Mouse (Mus musculus) hindbrain, embryonic 14.5 days (tissue): ENCODE data around the gene Hist1h3g. TPM values are rescaled to one million over a fixed set of nuclear protein-coding genes. Genes with fewer than 3 reads are reported as not detected.

ENCODE experiments used
- ATAC-seq: fragments of 200-750 bp; cut with Nextera tagmentation; 2 replicates; pipeline ENCODE4 v1.8.0; 2017; ENCODE audit warnings: moderate number of reproducible peaks, mild to moderate bottlenecking, moderate TSS enrichment, moderate library complexity; ENCODE audit not compliant: low FRiP score
- DNase-seq: peaks from one replicate; pipeline ENCODE4 v3.0.0-alpha.2; 2015; ENCODE audit warnings: low spot score
- H3K27ac ChIP-seq: fragments of 300-500 bp; sonication (generic); 2 replicates; pipeline ENCODE4 v1.5.1; 2014; ENCODE audit warnings: mild to moderate bottlenecking, moderate library complexity
- H3K27me3 ChIP-seq: fragments of 300-500 bp; sonication (generic); 2 replicates; pipeline ENCODE4 v1.6.1; 2014; ENCODE audit warnings: mild to moderate bottlenecking, low read length, mixed read lengths; ENCODE audit not compliant: control insufficient read depth, insufficient read depth
- H3K36me3 ChIP-seq: fragments of 300-500 bp; sonication (generic); replicated peaks from 2 replicates; pipeline ENCODE4 v1.6.1; 2014; ENCODE audit not compliant: control insufficient read depth, insufficient read depth
- H3K4me1 ChIP-seq: fragments of 300-500 bp; sonication (generic); replicated peaks from 2 replicates; pipeline ENCODE4 v1.6.1; 2014; ENCODE audit warnings: antibody characterized with exemption, low read length, mixed read lengths; ENCODE audit not compliant: control insufficient read depth, insufficient read depth
- H3K4me2 ChIP-seq: fragments of 300-500 bp; sonication (generic); replicated peaks from 2 replicates; pipeline ENCODE4 v1.6.1; 2014; ENCODE audit warnings: mild to moderate bottlenecking, moderate library complexity
- H3K4me3 ChIP-seq: fragments of 300-500 bp; sonication (generic); replicated peaks from 2 replicates; pipeline ENCODE4 v1.5.1; 2014; ENCODE audit warnings: mild to moderate bottlenecking, low read length
- H3K9ac ChIP-seq: fragments of 300-500 bp; sonication (generic); 2 replicates; pipeline ENCODE4 v1.6.1; 2014
- H3K9me3 ChIP-seq: fragments of 300-500 bp; sonication (generic); 2 replicates; pipeline ENCODE4 v1.6.1; 2016; ENCODE audit warnings: low read length; ENCODE audit not compliant: control insufficient read depth
- WGBS: fragments of 180-500 bp; shearing (Covaris S2); extraction: QIAGEN DNeasy Blood & Tissue Kit; methylation state at CpG from one replicate; pipeline ENCODE4 v1.1.7; 2014; 5-methylcytosine and 5-hydroxymethylcytosine counted together
- polyA plus RNA-seq: library from polyadenylated mRNA; unstranded; fragments of >200 nt; fragmentation: Nextera tagmentation; extraction: Ambion mirVana; gene quantifications from 2 replicates; pipeline ENCODE4 v1.2.1, GENCODE M21; 2014

Gene Hist1h3g
- polyA plus RNA-seq, 1 experiment from 2014 or later: not detected

- peaks cover 10% of the 10 kb centered on the region; the same call in 1 of the 2 replicates for H3K4me1 ChIP-seq
- peak; percentile 49; the same call in 1 of the 2 replicates for ATAC-seq
Measured at GRCm38 (mm10) chr13:23518885-23519284, 16.3 kb upstream of the Hist1h3g start.

GRCm38 (mm10) chr13:23519416-23519815 is 15.8 kb upstream of the Hist1h3g start:
- H3K4me3 ChIP-seq: peak overlapping the region; percentile 46
- H3K9ac ChIP-seq: no peak overlapping the region
- H3K4me1 ChIP-seq: peaks cover 10% of the 10 kb centered on the region; the same call in 1 of the 2 replicates
- H3K9me3 ChIP-seq: no peaks in the 10 kb centered on the region
- H3K36me3 ChIP-seq: no peaks in the 10 kb centered on the region
- H3K27me3 ChIP-seq: no peaks in the 10 kb centered on the region
- ATAC-seq (no peak; the same call in 1 of the 2 replicates), DNase-seq (peak; percentile 92)
- WGBS: 2% methylated on average over 10 of the region's 10 CpGs
- no peak overlapping the region for H3K27ac ChIP-seq
- H3K4me2 ChIP-seq: peak overlapping the region; percentile 89

More at GRCm38 (mm10) chr13:23518885-23519284, 16.3 kb upstream of the Hist1h3g start:
- Histone ChIP-seq H3K36me3 (no peaks in the 10 kb centered on the region), H3K9ac (no peak overlapping the region), H3K9me3 (no peaks in the 10 kb centered on the region), H3K27ac (no peak overlapping the region), H3K4me2 (peak overlapping the region; percentile 89), H3K27me3 (no peaks in the 10 kb centered on the region), H3K4me3 (peak overlapping the region; percentile 46)
- peak; percentile 92 for DNase-seq
- under 1% methylated on average over 6 of the region's 6 CpGs for WGBS

GRCm38 (mm10) chr13:23521703-23522102 is 13.5 kb upstream of the Hist1h3g start:
- no peaks in the 10 kb centered on the region for H3K27me3 ChIP-seq
- peak overlapping the region; percentile 38 for H3K4me2 ChIP-seq
- peaks cover 3% of the 10 kb centered on the region; the same call in 1 of the 2 replicates for H3K4me1 ChIP-seq
- peak overlapping the region; percentile 0; the same call in 1 of the 2 replicates for H3K4me3 ChIP-seq
- no peaks in the 10 kb centered on the region for H3K9me3 ChIP-seq
- peak; percentile 79 for DNase-seq
- H3K27ac ChIP-seq: no peak overlapping the region
- ATAC-seq: no peak
- no peak overlapping the region for H3K9ac ChIP-seq
- H3K36me3 ChIP-seq: no peaks in the 10 kb centered on the region
- 2% methylated on average over 14 of the region's 14 CpGs for WGBS

- H3K36me3 ChIP-seq: no peaks in the 10 kb centered on the region
- no peak overlapping the region for H3K27ac ChIP-seq
- no peak for DNase-seq
- H3K4me3 ChIP-seq: no peak overlapping the region
- no peaks in the 10 kb centered on the region for H3K9me3 ChIP-seq
- ATAC-seq: no peak
- no peak overlapping the region for H3K9ac ChIP-seq
- no peaks in the 10 kb centered on the region for H3K27me3 ChIP-seq
- no peak overlapping the region for H3K4me2 ChIP-seq
- whole genome bisulfite sequencing: 38% methylated on average over 5 of the region's 5 CpGs
- H3K4me1 ChIP-seq: peaks cover 3% of the 10 kb centered on the region; the same call in 1 of the 2 replicates
Measured at GRCm38 (mm10) chr13:23523976-23524375, 11.2 kb upstream of the Hist1h3g start.

GRCm38 (mm10) chr13:23524654-23525053 is 10.6 kb upstream of the Hist1h3g start:
- 9% methylated on average over 5 of the region's 5 CpGs for WGBS
- Histone ChIP-seq H3K4me3 (no peak overlapping the region), H3K27ac (no peak overlapping the region), H3K4me2 (peak overlapping the region; percentile 24), H3K36me3 (no peaks in the 10 kb centered on the region), H3K9me3 (no peaks in the 10 kb centered on the region), H3K27me3 (no peaks in the 10 kb centered on the region), H3K4me1 (peaks cover 6% of the 10 kb centered on the region), H3K9ac (no peak overlapping the region)
- ATAC-seq (no peak), DNase-seq (peak; percentile 85)

GRCm38 (mm10) chr13:23525901-23526300 is 9.3 kb upstream of the Hist1h3g start:
- Histone ChIP-seq H3K27ac (no peak overlapping the region), H3K4me1 (peaks cover 10% of the 10 kb centered on the region), H3K9me3 (no peaks in the 10 kb centered on the region), H3K36me3 (no peaks in the 10 kb centered on the region), H3K27me3 (no peaks in the 10 kb centered on the region), H3K4me3 (peak overlapping the region; percentile 44), H3K4me2 (peak overlapping the region; percentile 63), H3K9ac (no peak overlapping the region)
- DNase-seq (peak; percentile 59), ATAC-seq (no peak)
- 2% methylated on average over 10 of the region's 10 CpGs for WGBS

GRCm38 (mm10) chr13:23526312-23526711 is 8.9 kb upstream of the Hist1h3g start:
- no peaks in the 10 kb centered on the region for H3K27me3 ChIP-seq
- no peaks in the 10 kb centered on the region for H3K9me3 ChIP-seq
- H3K4me1 ChIP-seq: peaks cover 8% of the 10 kb centered on the region
- no peaks in the 10 kb centered on the region for H3K36me3 ChIP-seq
- peak; percentile 100 for DNase-seq
- peak overlapping the region; percentile 63 for H3K4me2 ChIP-seq
- peak overlapping the region; percentile 63 for H3K9ac ChIP-seq
- H3K4me3 ChIP-seq: peak overlapping the region; percentile 44
- H3K27ac ChIP-seq: peak overlapping the region; percentile 77
- peak; percentile 70 for ATAC-seq
- under 1% methylated on average over 17 of the region's 17 CpGs for WGBS

GRCm38 (mm10) chr13:23529005-23529404 is 6.2 kb upstream of the Hist1h3g start:
- peaks cover 23% of the 10 kb centered on the region for H3K4me1 ChIP-seq
- no peaks in the 10 kb centered on the region for H3K27me3 ChIP-seq
- no peaks in the 10 kb centered on the region for H3K36me3 ChIP-seq
- 60% methylated on average over 5 of the region's 5 CpGs for WGBS
- peak overlapping the region; percentile 55 for H3K4me2 ChIP-seq
- DNase-seq (no peak), ATAC-seq (no peak)
- H3K27ac ChIP-seq: no peak overlapping the region
- H3K4me3 ChIP-seq: 0 out of 2 replicates have a peak overlapping the region, but pooled peaks have one; percentile 3
- no peaks in the 10 kb centered on the region for H3K9me3 ChIP-seq
- no peak overlapping the region for H3K9ac ChIP-seq

- DNase-seq (no peak), ATAC-seq (no peak)
- H3K27ac ChIP-seq: peak overlapping the region; percentile 95
- H3K27me3 ChIP-seq: no peaks in the 10 kb centered on the region
- H3K36me3 ChIP-seq: no peaks in the 10 kb centered on the region
- H3K4me3 ChIP-seq: peak overlapping the region; percentile 49
- H3K9ac ChIP-seq: peak overlapping the region; percentile 84
- no peaks in the 10 kb centered on the region for H3K9me3 ChIP-seq
- peak overlapping the region; percentile 55 for H3K4me2 ChIP-seq
- H3K4me1 ChIP-seq: peaks cover 27% of the 10 kb centered on the region
- 34% methylated on average over 2 of the region's 2 CpGs for WGBS
Measured at GRCm38 (mm10) chr13:23529480-23530165, 5.6 kb upstream of the Hist1h3g start.
